Mouse (Mus musculus) megakaryocyte, adult 5-6 weeks (primary cell): ENCODE data around the gene Bhlhe40. TPM values are rescaled to one million over a fixed set of nuclear protein-coding genes. Genes with fewer than 3 reads are reported as not detected.

Experiments used
- ATAC-seq: 2 replicates; pipeline ENCODE4 v1.8.0; 2016; ENCODE audit warnings: mild to moderate bottlenecking, inconsistent platforms; ENCODE audit not compliant: poor library complexity, severe bottlenecking
- total RNA-seq, 2 experiments: library from RNA; stranded (forward) in 1 of 2; stranded (reverse) in 1 of 2; fragments of 153-499, 151-499 nt in 1 of 2; fragments of 221-1000, 200-1000 nt in 1 of 2; gene quantifications; 2 replicates each; pipeline versions ENCODE4 v1.2.3 to v1.2.4; 2015 to 2017

The Bhlhe40 gene
- total RNA-seq, 2 experiments from 2014 or later, result 11.9 to 14.3 TPM

- no peak for ATAC-seq
These were observed 50.9 kb downstream of the Bhlhe40 start for GRCm38 (mm10) chr6:108711192-108711964.

GRCm38 (mm10) chr6:108712148-108712547, 51.7 kb downstream of the Bhlhe40 start:
- ATAC-seq, result no peak

DNA sequence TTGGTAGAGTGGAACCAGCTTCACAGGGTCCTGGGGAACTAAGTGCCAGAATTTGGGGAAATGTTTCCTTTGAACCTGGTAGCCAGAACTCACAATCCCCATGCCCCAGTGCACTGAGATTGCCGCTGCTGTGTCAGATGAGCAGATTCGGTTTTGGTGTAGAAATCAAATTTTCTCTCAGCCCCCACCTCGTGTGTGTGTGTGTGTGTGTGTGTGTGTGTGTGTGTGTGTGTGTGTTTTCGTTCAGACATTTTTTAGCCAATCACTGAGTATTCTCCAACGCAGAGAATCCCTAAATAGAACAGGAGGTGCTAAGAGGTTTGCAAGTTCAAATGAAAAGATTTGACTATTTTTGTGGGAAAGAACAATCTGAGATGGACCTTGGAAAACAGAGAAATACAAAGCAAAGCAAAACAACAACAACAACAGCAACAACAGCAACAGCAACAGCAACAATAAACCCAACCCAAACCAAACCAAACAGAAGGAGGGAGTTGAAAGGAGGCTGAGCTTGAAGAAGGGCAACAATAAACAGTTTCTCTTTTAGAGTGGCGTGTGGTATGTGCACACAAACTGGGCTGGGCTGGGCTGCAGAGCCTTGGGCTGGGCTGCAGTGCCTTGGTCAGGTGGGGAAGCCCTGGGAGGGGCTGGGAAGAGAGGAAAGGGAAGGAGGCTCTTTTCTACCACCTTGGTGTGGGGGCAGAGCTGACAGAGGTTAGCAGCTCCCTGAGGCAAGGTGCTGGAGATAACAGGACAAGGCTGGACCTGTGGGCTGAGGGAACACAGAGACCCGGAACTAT, 52.9 kb downstream of the Bhlhe40 start:
- ATAC-seq, result no peak

Other genes starting within 250 kb of the Bhlhe40 start
- gene Arl8b, start 122.5 kb downstream of the Bhlhe40 start, total RNA-seq (2015), result 188 and 201 TPM in 2 replicates
- gene Arl8b, start 122.5 kb downstream of the Bhlhe40 start, total RNA-seq (2017), result 67.0 and 67.8 TPM in 2 replicates
- gene Edem1, start 168.0 kb downstream of the Bhlhe40 start, total RNA-seq (2015), result 133 and 149 TPM in 2 replicates
- 118 and 136 TPM in 2 replicates for gene Edem1, start 168.0 kb downstream of the Bhlhe40 start, total RNA-seq (2017)